Mouse (Mus musculus) monocyte, adult 59 days (primary cell): ENCODE results near the gene Gm609. TPM values are rescaled to one million over a fixed set of nuclear protein-coding genes. Genes with fewer than 3 reads are reported as not detected.

Experiments used
- total RNA-seq, 2 experiments: library from RNA; stranded (reverse); gene quantifications; one replicate each; pipeline ENCODE4 v1.2.4; 2023

The Gm609 gene
- total RNA-seq: not detected

DNA sequence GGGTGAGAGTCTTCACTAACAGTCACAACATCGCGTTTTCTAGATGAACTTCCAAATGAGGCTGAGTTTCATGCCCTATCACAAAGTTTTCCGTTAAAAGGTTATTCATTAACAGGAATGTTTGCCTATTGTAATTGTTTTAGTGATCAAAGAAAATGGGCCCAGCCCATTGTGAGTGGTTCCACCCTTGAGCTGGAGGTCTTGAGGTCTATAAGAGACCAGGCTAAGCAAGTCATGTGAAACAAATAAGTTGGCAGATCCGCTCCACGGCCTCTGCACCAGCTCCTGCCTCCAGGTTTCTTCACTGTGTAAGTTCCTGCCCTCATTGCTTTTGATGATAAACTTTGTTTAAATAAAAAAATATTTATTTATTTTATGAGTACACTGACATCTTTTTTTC lies at the start of gene Gm609:
TSS of gene Gm609 (minus strand) at position 43 of the 400 bp plus-strand sequence.

DNA sequence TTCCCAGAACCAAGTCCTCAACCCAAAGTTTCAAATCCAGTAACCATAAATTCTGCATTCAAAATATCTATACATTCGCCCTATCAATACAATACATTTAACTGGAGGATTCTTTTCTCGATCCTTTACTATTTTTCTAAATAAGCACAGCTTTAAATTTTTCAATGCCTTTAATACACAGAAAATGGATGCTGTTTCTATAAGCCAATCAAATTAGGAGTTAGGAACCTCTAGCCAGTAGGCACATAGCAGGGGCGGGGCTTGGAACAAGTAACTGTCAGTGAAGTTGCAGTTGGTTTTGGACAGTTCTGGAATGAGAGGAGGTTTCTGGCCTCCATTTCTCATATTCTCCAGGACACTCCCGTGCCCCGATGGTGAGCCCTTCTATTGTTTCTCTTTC lies 42.2 kb upstream of the Gm609 start, which contains the start of gene Slc9c1:
TSS of gene Slc9c1 (plus strand) at position 301 of the 400 bp plus-strand sequence.

DNA sequence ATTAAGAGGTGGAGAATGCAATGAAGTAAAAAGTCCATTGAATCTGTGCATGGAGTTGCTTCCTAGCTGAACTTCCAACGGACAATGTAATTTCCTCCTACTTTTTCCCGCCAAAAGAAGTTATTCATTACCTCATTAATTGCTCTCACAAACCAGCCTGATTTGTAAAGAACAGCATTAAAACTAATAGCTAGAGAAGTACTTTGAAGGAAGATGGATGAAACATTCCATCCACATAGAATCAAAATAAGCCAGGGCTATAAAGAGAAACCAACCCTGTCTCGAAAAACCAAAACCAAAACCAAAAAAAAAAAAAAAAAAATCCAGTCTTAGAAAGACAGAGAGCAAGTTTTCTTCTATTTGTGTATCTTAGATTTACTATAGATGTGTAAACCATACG lies 39.2 kb upstream of the Gm609 start, which contains the start of gene Gm17783:
TSS of gene Gm17783 (minus strand) at position 101 of the 400 bp plus-strand sequence.

DNA sequence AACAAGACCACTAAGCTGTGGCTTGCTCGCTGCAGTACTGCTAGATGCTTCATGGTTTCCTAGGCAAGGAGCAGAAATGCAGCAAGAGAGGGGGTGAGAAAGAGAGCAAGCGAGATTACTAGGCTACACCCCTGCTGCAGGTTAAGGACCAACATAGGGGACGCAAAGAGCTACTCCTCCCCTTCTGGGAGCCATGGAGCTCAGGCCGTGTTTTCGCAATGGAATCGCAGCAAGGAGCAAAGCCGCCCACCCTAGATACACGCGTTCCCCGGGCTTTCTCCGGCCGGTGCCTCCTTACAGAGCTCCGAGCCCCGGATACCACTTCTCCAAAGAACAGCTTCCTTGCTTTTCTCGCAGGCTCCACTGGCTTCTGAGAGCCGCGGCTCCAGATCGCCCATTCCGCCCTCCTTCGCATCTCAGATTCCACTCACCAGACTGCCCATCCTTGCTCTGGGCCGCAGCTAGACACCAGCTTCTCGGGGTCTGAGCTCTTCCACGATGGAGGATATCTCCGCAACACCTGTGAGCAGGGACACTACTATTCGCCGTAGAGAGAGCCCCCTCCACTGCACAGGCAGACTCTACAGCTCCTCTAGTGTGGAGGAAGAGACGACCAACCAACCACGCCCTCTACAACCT lies 84.2 kb downstream of the Gm609 start, which contains the start of gene Cd200:
TSS of gene Cd200 (minus strand) at position 629 of the 639 bp plus-strand sequence.

Other genes with a start within 250 kb of the Gm609 start
- 1 to 10 TPM in 1 of 2 experiments, under 1 TPM in 1; 0.76 to 2.2 TPM for gene Cd200, start 83.9 kb downstream of the Gm609 start, total RNA-seq
- not detected for gene Gm17783, start 39.1 kb upstream of the Gm609 start, total RNA-seq
- gene Slc9c1, start 42.3 kb upstream of the Gm609 start, total RNA-seq: not detected
- gene Gcsam, start 117.4 kb upstream of the Gm609 start, total RNA-seq: under 1 TPM in 1 of 2 experiments, not detected in 1; 0.30 TPM
- gene BC016579, start 161.1 kb upstream of the Gm609 start, total RNA-seq: not detected
- gene Tmprss7, start 200.7 kb upstream of the Gm609 start, total RNA-seq: not detected
- gene Tagln3, start 231.6 kb upstream of the Gm609 start, total RNA-seq: under 1 TPM in 1 of 2 experiments, not detected in 1; 0.39 TPM
- 10 to 100 TPM; 14.5 to 18.6 TPM for gene Abhd10, start 250.0 kb upstream of the Gm609 start, total RNA-seq